Mouse (Mus musculus): Measurements from ENCODE around the gene Pid1. TPM values are rescaled to one million over a fixed set of nuclear protein-coding genes. Genes with fewer than 3 reads are reported as not detected.

Gene Pid1
- total RNA-seq, 2 experiments from 2014 or later = 8.0 to 8.4 TPM

DNA sequence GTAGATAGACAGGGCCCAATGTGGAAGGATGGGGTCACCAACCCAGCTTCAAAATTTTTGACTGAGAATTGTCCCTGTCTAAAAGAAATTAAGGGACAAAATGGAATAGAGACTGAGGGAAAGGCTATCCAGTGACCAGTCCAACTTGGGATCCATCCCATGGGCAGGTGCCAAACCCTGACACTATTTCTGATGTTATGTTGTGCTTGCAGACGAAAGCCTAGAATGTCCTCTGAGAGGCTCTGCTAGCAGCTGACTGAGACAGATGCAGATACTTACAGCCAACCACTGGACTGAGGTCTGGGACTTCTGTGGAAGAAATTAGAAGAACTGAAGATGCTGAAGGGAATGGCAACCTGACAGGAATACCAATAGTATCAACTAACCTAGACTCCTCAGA, 338.2 kb downstream of the Pid1 start:
- DNase-seq = peak; percentile 77

DNA sequence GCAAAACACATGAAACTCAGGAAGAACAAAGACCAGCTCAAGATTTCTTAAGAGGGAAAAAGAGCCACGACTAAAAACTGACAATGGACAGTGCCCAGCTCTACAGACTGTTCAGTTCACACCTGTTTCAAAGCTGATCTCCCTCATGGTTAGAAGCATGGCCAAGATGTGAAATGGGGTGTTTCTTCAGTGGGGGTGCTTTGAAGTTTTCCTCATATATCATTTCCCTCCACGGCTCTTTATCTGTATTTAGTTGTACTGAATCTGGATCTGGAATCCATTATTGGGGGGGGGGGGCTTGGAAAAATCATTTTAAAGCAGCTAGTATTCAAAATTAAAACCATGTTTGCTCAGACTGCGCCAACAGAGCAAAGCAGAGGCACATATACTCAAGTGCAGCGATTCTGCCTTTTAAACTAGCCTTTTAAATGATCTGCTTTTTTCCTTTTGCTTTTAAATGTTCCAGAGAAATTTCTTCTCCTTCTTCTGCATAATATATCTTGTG, 351.1 kb downstream of the Pid1 start:
- no peak for DNase-seq

DNA sequence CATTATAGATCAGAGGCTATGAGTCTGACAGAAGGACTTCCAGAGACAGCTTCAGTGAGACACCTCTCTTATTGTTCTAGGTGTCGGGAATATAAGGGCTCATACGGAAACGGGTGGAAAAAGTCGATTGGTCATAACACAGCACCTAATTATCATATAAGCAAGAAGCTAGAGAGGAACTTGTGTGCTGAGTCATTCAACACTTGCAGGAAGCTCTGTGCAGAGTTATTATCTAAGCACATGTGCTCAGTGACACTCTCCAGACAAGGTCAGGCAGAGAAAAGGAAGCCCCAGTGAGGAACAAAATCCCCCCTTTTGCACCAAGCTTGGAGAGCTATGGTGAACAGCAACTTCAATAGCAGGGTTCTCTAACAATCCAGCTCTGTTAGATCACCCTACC, 361.4 kb downstream of the Pid1 start:
- DNase-seq = no peak

Small RNAs within 50 kb of the gene (microRNA-seq; reads per million reads assigned to microRNA genes)
- gene Mir6353 (ENCODE audit: borderline replicate concordance in 2 of 2) = 0 reads per million in 2 experiments

All from gastrocnemius, postnatal 25 days (tissue).